ENCODE assay signal across 11 mouse cellular contexts in the genomic region with DNA sequence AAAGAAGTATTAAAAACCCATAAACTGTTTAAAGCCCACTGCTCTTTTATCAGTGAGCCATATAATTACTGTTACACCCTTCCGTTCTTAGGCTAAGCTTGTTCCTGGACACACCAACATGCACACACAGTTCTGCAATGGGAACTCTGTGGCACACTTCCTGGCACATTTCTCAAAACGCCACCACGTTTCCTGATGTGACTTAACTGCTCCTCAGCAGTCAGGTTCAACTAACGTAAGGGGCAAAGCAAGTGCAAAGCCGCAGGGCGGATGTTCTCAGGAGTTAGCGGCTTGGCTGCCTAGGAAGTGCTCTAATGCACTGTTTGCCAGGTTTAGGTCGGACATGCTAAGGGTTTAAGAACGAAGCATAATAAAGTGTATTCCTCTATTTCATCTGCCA. TPM values are rescaled to one million over a fixed set of nuclear protein-coding genes. Genes with fewer than 3 reads are reported as not detected.
DNase-seq lines count a peak whose midpoint lies in the region; ATAC-seq lines count a peak whose summit lies in the region.
"Had no signal": no experiment of that assay in that cellular context is flagged by ENCODE, and none has a peak within 500 bp of the region (broad histone marks: within the 10 kb centered on the region; RNA-seq: fewer than 3 reads in every experiment).

No protein-coding gene starts in this region.

- no peak for ATAC-seq in midbrain, embryonic 11.5 days (ENCODE audit: low FRiP score)

- no peak overlapping the region for H3K9ac ChIP-seq in midbrain, embryonic 11.5 days (ENCODE audit: low read length)
- H3K9ac ChIP-seq: embryonic facial prominence, embryonic 12.5 days; hindbrain, embryonic 12.5 days; lung, embryonic 15.5 days had no signal

- 84% methylated on average over 9 of the region's 9 CpGs for WGBS in midbrain, embryonic 11.5 days

- H3K27ac ChIP-seq in brown adipose tissue, adult 24 weeks (replicated peaks; ENCODE audit: low read depth, low read length): 0 out of 2 replicates have a peak overlapping the region, but pooled peaks have one; percentile 15
- H3K27ac ChIP-seq in midbrain, embryonic 11.5 days (ENCODE audit: low read depth, low read length): no peak overlapping the region
- H3K27ac ChIP-seq: embryonic facial prominence, embryonic 12.5 days; hindbrain, embryonic 12.5 days; lung, embryonic 15.5 days had no signal

- no peaks in the 10 kb centered on the region for H3K27me3 ChIP-seq in megakaryocyte, embryonic 14.5 days (replicated peaks)
- no peaks in the 10 kb centered on the region for H3K27me3 ChIP-seq in midbrain, embryonic 11.5 days (ENCODE audit: control insufficient read depth, insufficient read depth, low read length)
- H3K27me3 ChIP-seq: embryonic facial prominence, embryonic 12.5 days; hindbrain, embryonic 12.5 days; lung, embryonic 15.5 days had no signal

- peaks cover 40% of the 10 kb centered on the region for H3K4me1 ChIP-seq in brown adipose tissue, adult 24 weeks (ENCODE audit: control insufficient read depth, insufficient read depth, insufficient read length, low read length)
- H3K4me1 ChIP-seq in megakaryocyte, embryonic 14.5 days: peaks cover 95% of the 10 kb centered on the region
- peaks cover 9% of the 10 kb centered on the region; the same call in 1 of the 2 replicates for H3K4me1 ChIP-seq in midbrain, embryonic 11.5 days (ENCODE audit: control insufficient read depth, insufficient read depth, low read length)

- no peaks in the 10 kb centered on the region for H3K9me3 ChIP-seq in megakaryocyte, embryonic 14.5 days
- no peaks in the 10 kb centered on the region for H3K9me3 ChIP-seq in midbrain, embryonic 11.5 days (ENCODE audit: control insufficient read depth, low read length)
- H3K9me3 ChIP-seq: embryonic facial prominence, embryonic 12.5 days; hindbrain, embryonic 12.5 days; lung, embryonic 15.5 days had no signal

- peak; percentile 57 to 63 for DNase-seq in B cell, adult 2 months
- DNase-seq in kidney, postnatal 25 days: peak; percentile 34 to 71
- DNase-seq in midbrain, embryonic 11.5 days (ENCODE audit: low spot score, missing footprints): no peak
- DNase-seq in left cerebral cortex, adult 11 months (ENCODE audit: low spot score): no peak
- no peak for DNase-seq in cerebellum, postnatal 36 days
- DNase-seq in right cerebral cortex, adult 2 months (ENCODE audit: low spot score in 2 of 2): no peak

- peaks cover 18% of the 10 kb centered on the region for H3K36me3 ChIP-seq in megakaryocyte, embryonic 14.5 days (replicated peaks; ENCODE audit: low read length)
- H3K36me3 ChIP-seq in midbrain, embryonic 11.5 days (ENCODE audit: control insufficient read depth, insufficient read depth, low read length): no peaks in the 10 kb centered on the region
- H3K36me3 ChIP-seq: embryonic facial prominence, embryonic 12.5 days; hindbrain, embryonic 12.5 days; lung, embryonic 15.5 days had no signal

- no peak overlapping the region for H3K4me3 ChIP-seq in brown adipose tissue, adult 24 weeks (ENCODE audit: insufficient read depth, low read depth, low read length)
- peak overlapping the region; percentile 81 for H3K4me3 ChIP-seq in megakaryocyte, embryonic 14.5 days (replicated peaks)
- H3K4me3 ChIP-seq in midbrain, embryonic 11.5 days (ENCODE audit: low read depth, low read length): no peak overlapping the region
- H3K4me3 ChIP-seq: embryonic facial prominence, embryonic 12.5 days; hindbrain, embryonic 12.5 days; lung, embryonic 15.5 days had no signal

- H3K4me2 ChIP-seq in midbrain, embryonic 11.5 days: no peak overlapping the region
- H3K4me2 ChIP-seq: embryonic facial prominence, embryonic 12.5 days; hindbrain, embryonic 12.5 days; lung, embryonic 15.5 days had no signal

RNA-seq across cellular contexts. Expression of a gene that starts 17.0 kb away (rescaled TPM):
- 24.9 and 35.7 TPM in 2 replicates for polyA plus RNA-seq in brown adipose tissue, adult 24 weeks (2012; ENCODE audit: insufficient read depth, insufficient read length, missing spikeins)
- 24.8 and 64.1 TPM in 2 replicates for polyA plus RNA-seq in megakaryocyte, embryonic 14.5 days (2012; ENCODE audit: insufficient read depth, low replicate concordance)
- 11.1 and 12.5 TPM in 2 replicates for polyA plus RNA-seq in midbrain, embryonic 11.5 days (2014; fragmentation: Nextera tagmentation; extraction: Ambion mirVana)

RNA-seq across cellular contexts. Expression of a gene that starts 17.1 kb away (rescaled TPM):
- 53.2 and 63.6 TPM in 2 replicates for polyA plus RNA-seq in brown adipose tissue, adult 24 weeks (2012; ENCODE audit: insufficient read depth, insufficient read length, missing spikeins)
- polyA plus RNA-seq in megakaryocyte, embryonic 14.5 days (2012; ENCODE audit: insufficient read depth, low replicate concordance): 5.1 and 8.0 TPM in 2 replicates
- 35.1 and 36.9 TPM in 2 replicates for polyA plus RNA-seq in midbrain, embryonic 11.5 days (2014; fragmentation: Nextera tagmentation; extraction: Ambion mirVana)

Comparison
In these comparisons a context has a peak if more than half of its experiments do, and no peak if none do; other contexts are left out.
1. DNase-seq: peak in B cell, adult 2 months (2 of 2) and kidney, postnatal 25 days (2 of 2); none in midbrain, embryonic 11.5 days (single experiment), left cerebral cortex, adult 11 months (single experiment), cerebellum, postnatal 36 days (0 of 2) and right cerebral cortex, adult 2 months (0 of 2).